Mouse (Mus musculus) midbrain, postnatal 0 days (tissue): Measurements from ENCODE around the gene Plcxd1. TPM values are rescaled to one million over a fixed set of nuclear protein-coding genes. Genes with fewer than 3 reads are reported as not detected.

Experiments used
- ATAC-seq: fragments of 200-750 bp; cut with Nextera tagmentation; 2 replicates; pipeline ENCODE4 v1.8.0; 2017; ENCODE audit warnings: moderate number of reproducible peaks, mild to moderate bottlenecking, moderate TSS enrichment, moderate library complexity; ENCODE audit not compliant: low FRiP score
- DNase-seq: peaks from one replicate; pipeline ENCODE4 v3.0.0-alpha.2; 2015; ENCODE audit warnings: low spot score
- H3K27ac ChIP-seq: fragments of 300-500 bp; sonication (generic); 2 replicates; pipeline ENCODE4 v1.5.1; 2014; ENCODE audit warnings: low read depth, mild to moderate bottlenecking, low read length, mixed read lengths
- H3K27me3 ChIP-seq: fragments of 300-500 bp; sonication (generic); 2 replicates; pipeline ENCODE4 v1.6.1; 2014; ENCODE audit warnings: low read length, control low read depth, mixed read lengths; ENCODE audit not compliant: insufficient read depth
- H3K36me3 ChIP-seq: fragments of 300-500 bp; sonication (generic); 2 replicates; pipeline ENCODE4 v1.6.1; 2014; ENCODE audit warnings: low read length, control low read depth, mixed read lengths; ENCODE audit not compliant: insufficient read depth
- H3K4me1 ChIP-seq: fragments of 300-500 bp; sonication (generic); 2 replicates; pipeline ENCODE4 v1.6.1; 2014; ENCODE audit warnings: mild to moderate bottlenecking, control low read depth, antibody characterized with exemption, low read length, mixed read lengths; ENCODE audit not compliant: insufficient read depth
- H3K4me2 ChIP-seq: fragments of 300-500 bp; sonication (generic); 2 replicates; pipeline ENCODE4 v1.6.1; 2014; ENCODE audit warnings: low read depth, mild to moderate bottlenecking, low read length, mixed read lengths; ENCODE audit not compliant: poor library complexity, severe bottlenecking
- H3K4me3 ChIP-seq: fragments of 300-500 bp; sonication (generic); 2 replicates; pipeline ENCODE4 v1.5.1; 2014; ENCODE audit warnings: low read depth, mild to moderate bottlenecking, low read length, moderate library complexity
- H3K9ac ChIP-seq: fragments of 300-500 bp; sonication (generic); replicated peaks from 2 replicates; pipeline ENCODE4 v1.6.1; 2014; ENCODE audit warnings: mild to moderate bottlenecking, low read length, moderate library complexity, mixed read lengths; ENCODE audit not compliant: poor library complexity, severe bottlenecking
- H3K9me3 ChIP-seq: fragments of 300-500 bp; sonication (generic); 2 replicates; pipeline ENCODE4 v1.6.1; 2016; ENCODE audit warnings: low read length, control low read depth
- CTCF ChIP-seq: IDR thresholded peaks from 2 replicates; pipeline ENCODE4 v1.5.1; 2016; ENCODE audit warnings: antibody characterized with exemption, mild to moderate bottlenecking
- WGBS: fragments of 180-500 bp; shearing (Covaris S2); extraction: QIAGEN DNeasy Blood & Tissue Kit; methylation state at CpG from one replicate; pipeline ENCODE4 v1.1.7; 2014; 5-methylcytosine and 5-hydroxymethylcytosine counted together
- polyA plus RNA-seq: library from polyadenylated mRNA; unstranded; fragments of >200 nt; fragmentation: Nextera tagmentation; extraction: Ambion mirVana; gene quantifications from 2 replicates; pipeline ENCODE4 v1.2.1, GENCODE M21; 2015
- total RNA-seq: library from RNA; depleted of rRNA; stranded (reverse); fragments of >200 nt; gene quantifications from 2 replicates; pipeline ENCODE4 v1.2.3, GENCODE M21; 2014

Gene Plcxd1
- total and polyA plus RNA-seq, 2 experiments from 2014 or later = 10.0 to 21.6 TPM

- 19% methylated on average over 34 of the region's 34 CpGs for WGBS
- Histone ChIP-seq H3K9ac (peak overlapping the region; percentile 57), H3K4me1 (peaks cover 19% of the 10 kb centered on the region; the same call in 1 of the 2 replicates), H3K27ac (peak overlapping the region; percentile 34; the same call in 1 of the 2 replicates), H3K4me3 (peak overlapping the region; percentile 43), H3K27me3 (no peaks in the 10 kb centered on the region), H3K36me3 (peaks cover 30% of the 10 kb centered on the region), H3K4me2 (peak overlapping the region; percentile 77), H3K9me3 (no peaks in the 10 kb centered on the region)
- ATAC-seq = peak; percentile 73
- TF ChIP-seq CTCF = no peak
- peak; percentile 82 for DNase-seq
These were observed 2.1 kb downstream of the Plcxd1 start for GRCm38 (mm10) chr5:110101716-110102347.

- DNase-seq = no peak
- H3K4me1 ChIP-seq = peaks cover 21% of the 10 kb centered on the region; the same call in 1 of the 2 replicates
- H3K4me3 ChIP-seq = no peak overlapping the region
- 0 out of 2 replicates have a peak overlapping the region, but pooled peaks have one; percentile 18 for H3K27ac ChIP-seq
- no peaks in the 10 kb centered on the region for H3K9me3 ChIP-seq
- H3K4me2 ChIP-seq = no peak overlapping the region
- no peak for TF ChIP-seq CTCF
- WGBS = 89% methylated on average over 13 of the region's 13 CpGs
- ATAC-seq = no peak
- no peak overlapping the region for H3K9ac ChIP-seq
- H3K27me3 ChIP-seq = no peaks in the 10 kb centered on the region
- H3K36me3 ChIP-seq = peaks cover 30% of the 10 kb centered on the region
These were observed 2.7 kb downstream of the Plcxd1 start for GRCm38 (mm10) chr5:110102429-110102828.

- Histone ChIP-seq H3K9me3 (no peaks in the 10 kb centered on the region), H3K36me3 (peaks cover 30% of the 10 kb centered on the region), H3K9ac (no peak overlapping the region), H3K27ac (no peak overlapping the region), H3K4me3 (no peak overlapping the region), H3K4me1 (peaks cover 21% of the 10 kb centered on the region; the same call in 1 of the 2 replicates), H3K27me3 (no peaks in the 10 kb centered on the region), H3K4me2 (no peak overlapping the region)
- no peak for TF ChIP-seq CTCF
- ATAC-seq (no peak), DNase-seq (no peak)
- WGBS = 97% methylated on average over 19 of the region's 19 CpGs
These were observed 3.3 kb downstream of the Plcxd1 start for GRCm38 (mm10) chr5:110102853-110103625.

GRCm38 (mm10) chr5:110103901-110104615 is 4.3 kb downstream of the Plcxd1 start:
- H3K9ac ChIP-seq = no peak overlapping the region
- TF ChIP-seq CTCF = no peak
- ATAC-seq (no peak), DNase-seq (no peak)
- 94% methylated on average over 27 of the region's 27 CpGs for WGBS
- no peak overlapping the region for H3K4me3 ChIP-seq
- H3K9me3 ChIP-seq = no peaks in the 10 kb centered on the region
- H3K27me3 ChIP-seq = no peaks in the 10 kb centered on the region
- no peak overlapping the region for H3K4me2 ChIP-seq
- peaks cover 21% of the 10 kb centered on the region; the same call in 1 of the 2 replicates for H3K4me1 ChIP-seq
- peaks cover 30% of the 10 kb centered on the region for H3K36me3 ChIP-seq
- H3K27ac ChIP-seq = no peak overlapping the region

- WGBS = 96% methylated on average over 36 of the region's 36 CpGs
- H3K27me3 ChIP-seq = no peaks in the 10 kb centered on the region
- no peak overlapping the region for H3K9ac ChIP-seq
- TF ChIP-seq CTCF = no peak
- peaks cover 21% of the 10 kb centered on the region; the same call in 1 of the 2 replicates for H3K4me1 ChIP-seq
- no peaks in the 10 kb centered on the region for H3K9me3 ChIP-seq
- no peak overlapping the region for H3K4me3 ChIP-seq
- no peak for DNase-seq
- H3K4me2 ChIP-seq = no peak overlapping the region
- peaks cover 30% of the 10 kb centered on the region for H3K36me3 ChIP-seq
- H3K27ac ChIP-seq = no peak overlapping the region
- no peak for ATAC-seq
These were observed 5.0 kb downstream of the Plcxd1 start for GRCm38 (mm10) chr5:110104616-110105380.
